Mouse (Mus musculus): Measurements from ENCODE around the gene Vwa7.
"Not testable (repeated sequence)": the region's sequence is repeated elsewhere in the genome, so short reads cannot be mapped to it uniquely, and the experiment has no call there.

The Vwa7 gene

DNA sequence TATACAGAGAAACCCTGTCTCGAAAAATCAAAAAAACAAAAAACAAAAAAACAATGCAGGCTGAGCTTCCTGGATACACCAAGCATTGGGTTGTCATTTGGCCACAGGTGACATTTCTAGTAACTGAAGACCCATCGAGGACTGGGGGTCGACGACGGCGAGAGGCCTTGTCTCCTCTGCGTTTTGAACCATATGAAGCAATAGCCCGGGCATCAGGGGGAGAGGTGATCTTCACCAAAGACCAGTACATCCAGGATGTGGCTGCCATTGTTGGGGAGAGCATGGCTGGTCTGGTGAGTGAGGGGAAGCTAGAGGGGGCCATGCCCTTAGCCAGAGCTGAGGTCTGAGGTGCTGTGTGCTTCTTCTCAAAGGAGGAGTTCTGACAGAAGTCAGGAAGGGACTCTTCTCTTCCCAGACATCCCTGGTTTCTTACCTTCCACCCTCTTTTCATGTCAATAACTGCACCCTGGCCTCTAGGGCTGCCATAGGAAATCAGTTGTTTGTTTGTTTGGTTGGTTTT is 6.2 kb downstream of the Vwa7 start:
- no peak for DNase-seq

DNA sequence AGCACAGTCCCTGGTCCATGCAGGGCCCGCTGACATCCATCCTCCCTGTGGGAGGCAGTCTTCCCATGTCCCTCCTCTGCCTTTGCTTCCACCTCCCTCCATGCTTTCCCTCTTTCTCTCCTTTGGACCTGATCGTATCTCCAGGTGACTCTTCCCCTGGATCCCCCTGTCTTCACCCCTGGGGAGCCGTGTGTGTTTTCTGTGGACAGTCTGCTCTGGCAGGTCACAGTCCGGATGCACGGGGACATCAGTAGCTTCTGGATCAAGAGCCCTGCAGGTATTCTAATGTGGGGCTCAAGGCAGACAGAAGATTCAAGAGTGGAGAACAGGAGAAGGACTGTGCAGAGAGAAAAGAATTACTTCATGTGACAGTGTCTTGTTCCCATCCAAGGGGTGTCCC is 6.8 kb downstream of the Vwa7 start:
- DNase-seq: no peak

DNA sequence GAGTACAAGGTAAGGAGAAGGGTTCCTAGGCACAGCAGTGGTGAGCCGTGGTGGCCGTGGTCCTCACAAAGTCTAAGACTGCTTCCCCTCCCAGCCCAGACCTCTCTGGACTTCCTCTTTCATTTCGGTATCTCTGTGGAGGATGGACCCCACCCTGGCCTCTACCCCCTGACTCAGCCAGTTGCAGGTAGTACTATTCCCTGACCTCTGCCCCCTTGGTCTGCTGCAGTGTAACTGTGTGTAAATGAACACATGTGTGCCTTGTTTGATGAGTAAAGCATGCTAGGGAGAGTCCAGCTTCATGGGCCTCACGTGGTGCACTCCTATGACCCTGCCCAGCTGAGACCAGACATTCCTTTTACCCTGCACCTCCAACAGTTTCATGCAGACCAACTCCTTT is 7.4 kb downstream of the Vwa7 start:
- DNase-seq: no peak

DNA sequence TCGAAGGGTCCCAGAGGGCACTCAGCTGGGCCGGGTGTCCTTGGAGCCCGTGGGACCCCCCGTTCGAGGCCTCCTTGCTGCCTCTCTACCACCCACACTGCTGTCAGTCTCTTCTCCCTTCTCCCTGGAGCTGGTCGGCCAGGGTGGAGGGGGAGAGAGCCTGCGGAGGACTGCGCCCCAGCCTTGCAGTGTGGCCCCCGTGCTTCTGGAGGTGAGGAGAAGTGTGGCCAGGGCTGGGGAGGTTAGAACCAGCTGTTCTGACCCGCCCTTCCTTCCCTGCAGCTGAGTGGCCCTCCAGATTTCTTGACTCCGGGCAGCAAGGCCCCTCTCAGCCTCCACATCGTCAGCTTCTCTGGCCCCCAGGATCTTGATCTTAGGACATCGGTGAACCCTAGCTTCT is 7.9 kb downstream of the Vwa7 start:
- DNase-seq: no peak

DNA sequence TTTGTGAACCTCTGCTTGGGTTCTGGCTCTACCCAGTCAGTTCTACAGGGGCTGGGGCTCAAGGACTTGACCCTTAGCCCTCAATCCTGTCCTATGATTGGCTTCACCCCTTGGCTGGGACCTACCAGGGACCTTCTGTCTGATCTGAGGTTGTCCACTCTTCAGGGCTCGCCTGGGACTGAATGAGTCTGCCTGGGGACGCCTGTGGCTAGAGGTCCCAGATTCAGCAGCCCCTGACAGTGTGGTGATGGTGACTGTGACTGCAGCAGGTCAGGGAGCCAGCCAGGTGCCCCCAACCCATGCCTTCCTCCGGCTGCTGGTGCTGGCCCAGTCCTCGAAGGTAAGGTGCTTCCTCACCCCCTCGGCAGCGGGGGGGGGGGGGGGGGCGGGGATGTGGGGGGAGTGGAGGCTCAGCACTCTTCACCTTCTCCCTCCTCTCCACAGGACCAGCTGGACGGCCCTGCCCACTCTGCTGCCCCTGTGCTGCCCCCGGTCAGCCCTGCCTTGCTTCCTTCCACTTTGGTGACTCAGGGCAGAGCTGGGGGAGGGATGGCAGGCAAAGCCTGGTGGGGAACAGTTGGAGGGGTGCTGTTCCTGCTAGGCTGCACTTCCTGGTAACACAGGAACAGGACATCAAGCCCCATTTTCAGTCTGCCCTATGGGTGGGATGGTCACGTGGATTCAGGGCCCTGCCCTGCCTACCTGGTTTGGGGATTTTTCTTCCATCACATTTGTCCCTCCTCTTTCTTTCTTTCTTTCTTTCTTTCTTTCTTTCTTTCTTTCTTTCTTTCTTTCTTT is 8.5 kb downstream of the Vwa7 start:
- no peak for DNase-seq

DNA sequence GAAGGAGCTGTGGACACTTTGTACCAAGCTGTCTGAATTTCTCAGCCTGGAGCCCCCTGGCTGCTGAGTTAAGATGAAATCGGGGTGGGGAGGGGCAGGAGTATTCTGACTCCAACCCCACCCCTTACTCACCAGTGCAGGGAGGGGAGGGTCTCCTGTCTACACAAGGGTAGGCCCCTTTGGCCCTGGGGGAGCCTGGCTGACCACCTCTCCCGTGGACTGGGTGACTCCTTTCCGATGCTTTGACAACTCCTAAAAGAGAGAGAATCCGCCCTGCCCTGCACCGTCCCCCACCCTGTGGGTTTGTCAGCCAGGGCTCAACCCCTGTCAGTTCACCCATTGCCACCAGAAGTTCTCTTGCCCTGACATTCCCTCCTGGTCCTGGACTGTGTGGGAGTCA is 9.8 kb downstream of the Vwa7 start:
- no peak for DNase-seq

DNA sequence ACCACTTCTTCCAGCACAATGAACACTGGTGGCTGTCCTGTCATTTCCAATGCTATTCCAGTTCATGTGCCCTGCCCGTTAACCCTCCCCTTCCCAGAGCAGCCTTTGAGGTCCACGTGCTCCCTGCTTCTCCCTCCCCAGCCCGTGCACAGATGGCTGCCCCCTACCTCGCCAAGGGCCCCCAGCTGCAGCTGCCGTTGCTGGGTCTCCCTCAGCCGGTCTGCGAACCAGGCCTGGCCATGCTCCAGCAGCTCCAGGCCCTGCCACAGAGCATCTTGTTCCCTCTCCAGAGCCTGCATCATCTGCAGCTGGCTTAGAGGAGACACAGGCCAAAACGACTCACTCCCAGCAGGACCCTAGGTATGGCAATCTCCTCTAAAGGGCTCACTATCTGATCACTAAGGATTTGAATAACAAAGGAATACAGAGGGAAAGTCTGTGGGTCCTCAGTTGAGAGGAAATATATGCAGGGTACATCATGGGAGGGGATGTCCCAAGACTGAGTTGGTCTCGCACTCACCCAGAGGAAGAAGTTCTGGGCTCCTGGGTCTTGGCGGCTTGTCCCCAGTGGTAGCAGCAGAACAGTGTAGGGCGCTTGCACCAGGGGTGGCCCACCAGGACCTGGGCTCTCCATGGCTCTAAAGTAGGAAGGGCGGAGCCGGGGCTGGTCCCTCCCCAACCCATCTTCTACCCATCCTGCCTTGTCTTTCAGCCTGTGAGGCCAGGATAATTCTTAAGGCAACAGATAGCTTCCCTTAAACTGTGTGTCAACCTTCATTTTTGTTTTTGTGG is 11.1 kb downstream of the Vwa7 start, which contains the start of gene Sapcd1:
Sapcd1 (minus strand) TSS at position 740 of the 792 bp plus-strand sequence.
- no peak for DNase-seq

DNA sequence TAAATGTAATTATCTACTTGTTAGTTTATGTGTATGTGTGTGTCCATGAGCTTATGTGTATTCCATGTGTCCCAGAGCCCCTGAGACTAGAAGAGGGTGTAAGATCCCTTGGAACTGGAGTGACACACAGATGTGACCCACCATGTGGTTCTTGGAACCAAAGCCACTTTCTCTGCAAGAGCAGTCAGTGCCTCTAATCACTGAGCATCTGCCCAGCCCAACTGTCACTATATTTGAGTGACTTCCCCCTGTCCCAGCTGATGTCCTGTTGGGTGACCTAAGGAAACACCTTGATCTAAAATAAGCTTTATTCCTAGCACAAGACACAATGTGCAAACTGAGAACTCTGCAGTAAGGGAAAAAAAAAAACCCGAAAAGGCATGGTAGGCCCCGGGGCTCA is 11.9 kb downstream of the Vwa7 start:
- no peak for DNase-seq

DNA sequence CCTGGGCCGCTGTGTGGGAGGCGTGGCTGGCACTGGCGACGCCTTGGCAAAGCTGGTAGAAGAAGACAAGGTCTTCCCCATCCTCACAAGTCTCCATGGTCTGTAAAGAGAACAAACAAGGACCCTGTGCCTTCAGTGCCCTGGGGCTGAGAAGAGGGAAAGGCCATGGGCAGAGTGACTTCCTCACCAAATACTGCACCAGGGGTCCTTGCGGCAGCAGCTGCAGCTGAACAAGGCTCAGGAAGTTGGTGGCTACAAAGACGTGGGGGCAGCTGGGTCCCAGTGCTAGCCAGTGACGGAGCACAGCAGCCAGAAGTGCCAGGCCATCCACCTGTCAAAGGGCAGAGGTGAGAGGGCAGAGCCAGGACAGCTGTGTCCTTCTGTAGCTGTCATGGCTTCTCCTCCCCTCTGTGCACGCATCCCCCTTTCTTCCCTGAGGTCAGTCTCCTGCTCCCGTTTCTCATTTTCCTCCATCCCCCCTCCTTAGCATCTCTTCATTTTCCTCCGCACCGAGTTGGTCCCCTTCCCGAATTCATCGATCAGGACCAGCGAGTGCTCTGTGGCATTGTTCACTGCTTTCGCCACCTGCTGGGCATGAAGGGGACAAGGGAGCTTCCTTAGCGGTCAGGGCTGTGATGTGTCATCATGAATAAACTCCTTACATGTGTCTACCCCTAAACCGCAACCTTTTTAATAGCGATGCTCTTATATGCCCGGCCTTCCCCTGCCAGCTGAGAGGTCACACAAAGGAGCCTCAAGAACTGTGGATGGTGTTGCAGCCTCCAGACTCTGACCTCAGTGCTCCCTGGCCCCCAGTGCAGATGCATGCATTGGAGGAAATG is 13.5 kb downstream of the Vwa7 start:
- DNase-seq: no peak

DNA sequence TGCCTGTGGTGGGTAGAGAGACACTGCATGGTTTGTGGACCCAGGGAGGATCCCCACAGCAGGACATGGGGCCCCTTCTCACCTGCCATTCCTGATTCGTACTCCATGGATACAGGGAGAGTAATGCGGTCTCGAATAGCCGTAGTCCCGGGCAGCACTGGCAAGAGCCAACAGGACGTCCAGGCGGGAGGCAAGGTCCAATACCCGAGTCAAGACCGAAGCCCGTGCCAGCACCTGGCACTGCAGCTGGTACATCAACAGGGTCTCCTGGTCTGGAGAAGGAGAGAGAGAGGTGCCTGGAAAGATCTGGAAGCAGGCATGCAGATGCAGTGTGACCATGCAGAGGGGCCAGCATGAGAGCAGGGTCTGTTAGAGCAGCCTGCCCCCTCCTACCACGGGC is 14.9 kb downstream of the Vwa7 start:
- DNase-seq: no peak

DNA sequence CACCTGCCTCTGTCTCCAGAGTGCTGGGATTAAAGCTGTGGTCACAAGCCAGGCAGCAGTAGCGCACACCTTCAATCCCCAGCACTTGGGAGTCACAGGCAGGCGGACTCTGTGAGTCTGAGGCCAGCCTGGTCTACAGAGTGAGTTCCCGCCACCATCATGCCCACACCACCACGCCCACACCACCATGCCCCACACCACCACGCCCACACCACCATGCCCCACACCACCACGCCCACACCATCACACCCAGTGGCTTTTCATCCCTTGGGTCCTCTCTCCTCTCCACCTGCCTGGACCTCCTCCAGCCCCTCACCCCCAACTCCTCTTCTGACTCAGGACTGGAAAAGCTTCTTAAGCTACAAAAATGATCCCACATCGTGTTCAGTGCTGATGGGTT is 15.5 kb downstream of the Vwa7 start:
- no peak for DNase-seq

DNA sequence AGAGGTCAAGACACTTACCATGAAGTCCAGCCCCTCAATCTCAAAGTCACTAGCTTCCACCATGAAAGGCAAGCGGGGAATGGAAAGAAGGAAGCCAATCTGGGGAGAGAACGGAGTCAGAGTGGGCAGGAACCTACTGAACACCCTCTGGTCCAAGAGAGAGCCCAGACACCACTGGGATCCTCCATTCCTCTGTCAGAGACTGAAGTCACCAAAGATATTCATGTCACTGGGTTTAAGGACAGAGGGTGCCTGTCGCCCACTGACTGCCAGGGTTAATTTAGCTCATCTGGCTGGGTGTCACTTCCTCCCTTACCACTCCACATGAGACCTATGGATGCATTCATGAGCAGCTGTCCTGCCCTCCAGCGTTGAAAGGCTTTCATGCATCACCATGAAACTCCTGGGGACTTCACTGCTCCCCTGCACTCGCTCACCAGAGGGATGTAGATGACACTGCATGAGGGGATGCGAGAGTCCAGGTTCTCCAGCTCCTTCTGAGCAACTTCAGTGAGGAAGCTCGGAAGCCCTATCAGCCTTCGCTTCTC is 16.0 kb downstream of the Vwa7 start:
- no peak for DNase-seq

DNA sequence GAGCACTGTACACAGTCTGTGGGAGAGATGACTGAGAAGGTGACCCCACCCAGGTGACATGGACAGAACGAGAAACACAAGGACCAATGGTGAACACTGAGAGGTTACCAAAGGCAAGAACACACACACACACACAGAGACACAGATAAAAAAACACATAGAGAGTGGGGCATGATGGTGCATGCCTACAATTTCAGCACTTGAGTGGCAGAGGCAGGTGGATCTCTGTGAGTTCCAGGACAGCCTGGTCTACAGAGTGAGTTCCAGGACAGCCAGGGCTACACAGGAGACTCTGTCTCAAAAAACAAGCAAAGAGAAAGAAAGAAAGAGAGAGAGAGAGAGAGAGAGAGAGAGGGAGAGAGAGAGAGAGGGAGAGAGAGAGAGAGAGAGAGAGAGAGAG is 17.3 kb downstream of the Vwa7 start:
- not testable (repeated sequence) for DNase-seq

DNA sequence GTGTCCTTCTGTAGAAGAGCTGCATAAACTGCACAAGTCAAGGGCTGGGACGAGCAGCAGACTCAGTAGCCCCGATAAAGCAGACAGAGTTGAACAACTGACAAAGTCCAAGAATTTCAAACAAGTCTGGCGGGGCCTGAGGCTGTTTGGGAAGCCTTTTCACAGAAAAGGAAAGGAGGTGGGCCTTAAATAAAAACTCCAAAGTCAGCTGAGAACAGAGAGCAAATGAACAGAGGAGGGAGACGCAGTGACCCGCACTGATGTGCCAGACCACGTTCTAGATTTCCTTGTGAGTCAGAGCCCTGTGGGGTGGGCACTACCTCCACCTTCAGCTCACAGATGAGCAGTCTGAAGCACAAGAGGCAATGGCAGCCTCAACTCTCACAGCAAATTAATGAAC is 18.5 kb downstream of the Vwa7 start:
- no peak for DNase-seq

DNA sequence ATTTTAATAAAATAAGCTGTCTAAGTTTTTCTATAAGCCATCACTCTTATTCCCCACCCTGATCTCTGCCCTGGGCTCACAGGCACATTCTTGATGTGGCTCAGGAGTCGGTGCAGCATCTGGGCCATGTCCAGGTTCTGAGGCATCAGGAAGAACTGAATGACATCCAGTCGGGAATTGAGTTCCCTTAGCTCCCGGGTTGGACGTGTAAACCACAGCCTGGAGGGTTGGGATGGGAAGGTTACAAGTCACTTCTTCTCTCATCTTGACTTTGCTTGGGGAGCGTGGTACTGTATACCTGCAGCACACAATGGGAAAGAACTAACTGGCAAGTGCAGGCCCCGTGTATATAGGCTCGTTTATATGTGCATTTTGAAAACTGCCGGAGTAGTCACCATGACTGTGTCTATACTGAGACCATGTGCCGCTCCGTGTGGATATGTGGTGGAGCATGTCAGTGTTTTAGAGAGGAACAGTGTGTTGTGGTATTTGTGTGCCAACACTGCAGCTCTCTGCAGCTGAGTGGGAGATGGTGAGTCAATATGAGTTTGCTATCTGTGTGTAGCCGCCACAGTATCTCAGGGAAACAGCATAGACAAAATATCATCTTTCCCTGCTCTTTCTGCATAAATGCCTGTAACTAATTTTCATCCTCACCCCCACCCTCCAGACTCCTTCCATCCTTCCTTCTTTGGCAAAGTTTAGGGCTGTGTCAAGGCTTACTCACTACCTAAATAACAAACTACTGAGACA is 22.9 kb downstream of the Vwa7 start:
- no peak for DNase-seq

DNA sequence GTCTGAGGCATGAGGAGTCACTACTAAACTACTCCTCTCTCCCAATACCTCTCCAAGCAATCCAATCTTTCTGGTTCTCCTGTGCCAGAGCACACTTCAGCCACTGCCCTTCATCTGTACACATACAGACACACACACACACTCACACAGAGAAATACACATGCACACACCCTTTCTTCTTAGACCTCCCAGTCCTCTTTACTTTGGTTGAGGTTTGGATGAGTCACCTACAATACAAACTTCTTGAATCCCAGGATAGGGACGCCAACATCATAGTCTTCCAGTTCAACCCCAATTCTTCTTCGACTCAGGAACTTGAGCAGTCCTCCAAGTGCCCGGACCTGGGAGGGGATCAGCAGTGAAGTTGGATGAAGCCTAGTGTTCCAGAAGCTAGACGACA is 27.4 kb downstream of the Vwa7 start:
- no peak for DNase-seq

DNA sequence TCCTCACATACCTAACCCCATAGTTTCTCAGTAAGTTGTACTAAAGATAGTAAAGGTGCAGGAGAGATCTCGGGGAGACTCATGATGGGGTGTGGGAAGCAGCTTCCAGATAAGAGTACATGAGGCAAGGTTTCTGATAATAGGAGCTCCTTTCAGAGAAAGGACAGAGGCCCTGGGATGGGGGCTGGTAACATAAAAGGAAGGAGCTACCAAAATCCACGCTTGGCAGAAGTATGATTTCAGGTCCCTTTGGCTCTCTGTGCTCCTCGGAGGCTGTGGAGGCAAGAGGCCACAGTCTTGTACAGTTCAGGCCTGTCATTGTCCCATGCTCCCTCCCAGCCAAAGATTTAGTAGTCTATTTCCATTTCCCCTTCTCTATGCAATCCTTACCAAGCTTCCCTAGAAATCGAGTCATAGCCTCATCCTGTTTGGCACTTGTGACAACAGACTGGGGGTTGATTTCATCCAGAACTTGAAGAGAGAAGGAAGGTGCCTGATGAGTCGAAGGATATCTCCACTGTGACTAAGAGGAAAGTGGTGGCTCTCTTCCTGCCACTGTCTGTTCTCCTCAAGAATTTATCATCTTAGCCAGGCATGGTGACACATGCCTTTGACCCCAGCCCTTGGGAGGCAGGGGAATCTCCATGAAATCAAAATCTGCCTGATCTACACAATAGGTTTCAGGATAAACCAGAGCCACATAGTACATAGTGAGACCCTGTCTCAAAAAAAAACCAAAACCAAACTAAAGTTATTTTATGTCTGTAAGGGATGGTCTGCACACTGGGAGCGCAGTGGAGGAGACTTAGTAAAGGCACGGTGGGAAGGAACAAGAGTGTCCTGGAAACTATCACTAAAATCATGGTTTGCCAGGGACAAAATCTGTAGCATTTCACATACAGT is 28.8 kb downstream of the Vwa7 start:
- DNase-seq: no peak

DNA sequence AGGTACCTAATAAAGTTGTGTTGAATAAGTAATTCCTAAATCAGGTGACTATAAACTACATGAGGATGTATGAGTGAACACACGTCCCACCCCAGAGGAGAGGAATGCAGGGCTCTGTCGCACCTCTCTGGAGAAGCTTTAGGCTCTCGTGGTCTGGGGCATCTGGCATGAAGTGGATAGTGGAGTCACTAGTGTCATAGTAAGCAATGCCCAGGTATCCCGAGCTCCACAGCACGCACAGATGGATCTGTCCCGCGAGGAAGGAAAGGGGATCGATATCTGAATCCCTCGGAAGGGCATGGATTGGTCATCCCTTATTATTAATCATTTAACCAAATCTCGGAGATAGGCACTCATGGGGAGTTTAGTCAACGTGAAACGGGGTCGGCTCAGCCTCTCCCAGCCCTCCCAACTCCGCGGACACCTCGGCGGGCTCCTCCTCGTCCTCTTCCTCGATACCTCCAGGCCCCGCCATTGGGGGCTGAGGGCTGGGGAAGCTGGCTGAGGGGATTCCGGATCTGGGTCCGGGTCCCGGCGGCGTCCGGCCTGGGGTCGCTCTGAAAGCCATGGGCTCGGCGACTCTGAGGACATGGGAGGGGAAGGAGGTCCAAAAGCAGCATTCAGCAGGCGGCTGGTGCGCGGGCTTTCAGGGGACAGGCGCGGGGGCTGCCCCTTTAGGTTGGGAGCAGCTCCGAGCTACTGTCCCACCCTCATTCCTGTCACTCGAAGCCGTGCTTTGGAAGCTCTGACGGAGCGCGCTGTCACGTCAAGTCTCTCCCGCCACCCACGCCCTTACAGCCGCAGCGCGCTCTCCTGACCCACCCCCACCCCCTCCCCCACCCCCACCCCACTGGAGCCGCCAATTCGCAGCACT is 29.7 kb downstream of the Vwa7 start:
- DNase-seq: peak; percentile 36

DNA sequence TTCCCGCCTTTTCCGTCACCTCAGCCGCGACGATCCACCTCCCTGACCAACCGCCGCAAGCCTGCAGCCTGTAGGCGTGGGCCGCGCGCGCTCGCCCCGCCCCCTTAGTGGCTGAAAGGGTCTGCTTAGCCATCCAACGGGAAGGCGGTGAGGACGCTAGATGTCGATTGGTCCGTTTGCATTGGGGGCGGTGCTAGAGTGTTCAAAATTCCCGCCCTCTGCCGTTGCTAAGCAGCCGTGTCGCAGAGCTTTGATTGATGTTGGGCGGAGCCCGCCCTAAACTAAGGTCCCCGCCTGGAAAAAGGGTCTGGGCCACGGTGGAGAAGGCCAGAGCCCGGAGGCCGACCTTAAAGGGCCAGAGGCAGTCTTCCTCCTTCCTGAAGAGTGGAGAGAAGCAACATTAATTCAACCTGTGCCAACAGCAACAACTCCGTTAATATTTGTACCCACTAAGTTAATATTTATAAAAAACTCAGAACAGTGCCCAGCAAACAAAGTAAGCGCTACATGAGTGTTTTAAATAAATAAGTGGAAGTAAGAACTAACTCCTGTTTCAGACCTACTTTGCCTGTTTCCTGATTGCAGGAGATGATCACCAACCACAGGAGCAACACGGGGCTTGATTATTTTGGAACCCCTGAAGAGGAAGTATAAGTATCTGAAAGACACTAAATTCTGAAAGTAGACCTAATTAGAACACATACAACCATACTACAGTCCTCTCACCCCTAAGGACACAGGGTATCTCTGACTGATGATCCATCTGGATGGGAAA is 30.5 kb downstream of the Vwa7 start, which contains the start of gene Msh5:
Msh5 (minus strand) TSS at position 65 of the 775 bp plus-strand sequence.
- DNase-seq: peak; percentile 99

All from kidney, adult 9 months (tissue).